Mouse (Mus musculus) neural tube, embryonic 15.5 days (tissue): ENCODE measurements around the gene Khk. TPM values are rescaled to one million over a fixed set of nuclear protein-coding genes. Genes with fewer than 3 reads are reported as not detected.

Experiments used
- ATAC-seq: fragments of 200-750 bp; cut with Nextera tagmentation; 2 replicates; pipeline ENCODE4 v1.8.0; 2017; ENCODE audit warnings: mild to moderate bottlenecking, moderate TSS enrichment, moderate library complexity; ENCODE audit not compliant: low FRiP score
- H3K27ac ChIP-seq: fragments of 300-500 bp; sonication (generic); replicated peaks from 2 replicates; pipeline ENCODE4 v1.5.1; 2015; ENCODE audit warnings: mild to moderate bottlenecking, inconsistent platforms
- H3K27me3 ChIP-seq: fragments of 300-500 bp; sonication (generic); replicated peaks from 2 replicates; pipeline ENCODE4 v1.6.1; 2015; ENCODE audit warnings: inconsistent platforms
- H3K36me3 ChIP-seq: fragments of 300-500 bp; sonication (generic); 2 replicates; pipeline ENCODE4 v1.6.1; 2015; ENCODE audit warnings: inconsistent platforms
- H3K4me1 ChIP-seq: fragments of 300-500 bp; sonication (generic); 2 replicates; pipeline ENCODE4 v1.6.1; 2015; ENCODE audit warnings: inconsistent platforms
- H3K4me2 ChIP-seq: fragments of 300-500 bp; sonication (generic); 2 replicates; pipeline ENCODE4 v1.6.1; 2015; ENCODE audit warnings: inconsistent platforms, mild to moderate bottlenecking, moderate library complexity
- H3K4me3 ChIP-seq: fragments of 300-500 bp; sonication (generic); replicated peaks from 2 replicates; pipeline ENCODE4 v1.5.1; 2015; ENCODE audit warnings: mild to moderate bottlenecking, inconsistent platforms
- H3K9ac ChIP-seq: fragments of 300-500 bp; sonication (generic); replicated peaks from 2 replicates; pipeline ENCODE4 v1.6.1; 2015; ENCODE audit warnings: mild to moderate bottlenecking, inconsistent platforms
- H3K9me3 ChIP-seq: fragments of 300-500 bp; sonication (generic); replicated peaks from 2 replicates; pipeline ENCODE4 v1.6.1; 2016; ENCODE audit warnings: inconsistent platforms
- WGBS: fragments of 180-500 bp; shearing (Covaris S2); methylation state at CpG from one replicate; pipeline ENCODE4 v1.1.7; 2015; ENCODE audit warnings: mixed read lengths; 5-methylcytosine and 5-hydroxymethylcytosine counted together
- polyA plus RNA-seq: library from polyadenylated mRNA; unstranded; fragments of >200 nt; fragmentation: Nextera tagmentation; extraction: Ambion mirVana; gene quantifications from 2 replicates; pipeline ENCODE4 v1.2.1, GENCODE M21; 2015

Khk gene
- polyA plus RNA-seq, 1 experiment from 2014 or later: 12.7 TPM

GRCm38 (mm10) chr5:30959198-30959854 lies 38.1 kb downstream of the Khk start:
- 40% methylated on average over 19 of the region's 19 CpGs for WGBS
- ATAC-seq: no peak; the same call in 1 of the 2 replicates
- peak overlapping the region; percentile 90 for H3K4me3 ChIP-seq
- H3K36me3 ChIP-seq: peaks cover 30% of the 10 kb centered on the region
- H3K4me1 ChIP-seq: peaks cover 29% of the 10 kb centered on the region
- peak overlapping the region; percentile 75 for H3K4me2 ChIP-seq
- H3K27me3 ChIP-seq: peaks cover 4% of the 10 kb centered on the region
- H3K9ac ChIP-seq: peak overlapping the region; percentile 85
- H3K27ac ChIP-seq: peak overlapping the region; percentile 90
- H3K9me3 ChIP-seq: no peaks in the 10 kb centered on the region

- peak; percentile 96 for ATAC-seq
- Histone ChIP-seq H3K27ac (peak within 1 kb of the TSS; percentile 90), H3K9me3 (no peaks in the 10 kb centered on the region), H3K27me3 (peaks cover 4% of the 10 kb centered on the region), H3K4me2 (peak within 1 kb of the TSS; percentile 75), H3K4me3 (peak within 1 kb of the TSS; percentile 90), H3K4me1 (peaks cover 29% of the 10 kb centered on the region), H3K36me3 (peaks cover 23% of the 10 kb centered on the region), H3K9ac (peak within 1 kb of the TSS; percentile 85)
- under 1% methylated on average over 56 of the region's 56 CpGs for WGBS
Observed at GRCm38 (mm10) chr5:30959966-30960501, 38.8 kb downstream of the Khk start, which contains the start of gene Preb. Gene Preb, minus strand, starts transcription at chr5:30960361.

- Histone ChIP-seq H3K36me3 (peaks cover 15% of the 10 kb centered on the region), H3K9me3 (no peaks in the 10 kb centered on the region), H3K4me2 (peak overlapping the region; percentile 75), H3K27me3 (peaks cover 4% of the 10 kb centered on the region), H3K4me1 (peaks cover 29% of the 10 kb centered on the region), H3K4me3 (peak overlapping the region; percentile 90), H3K9ac (no peak overlapping the region), H3K27ac (peak overlapping the region; percentile 90)
- 81% methylated on average over 2 of the region's 2 CpGs for WGBS
- no peak for ATAC-seq
Observed at GRCm38 (mm10) chr5:30960814-30961213, 39.6 kb downstream of the Khk start.

- H3K4me2 ChIP-seq: no peak overlapping the region
- H3K9ac ChIP-seq: no peak overlapping the region
- 79% methylated on average over 10 of the region's 10 CpGs for WGBS
- H3K27me3 ChIP-seq: peaks cover 4% of the 10 kb centered on the region
- H3K27ac ChIP-seq: no peak overlapping the region
- peaks cover 12% of the 10 kb centered on the region for H3K36me3 ChIP-seq
- no peak overlapping the region for H3K4me3 ChIP-seq
- ATAC-seq: no peak
- no peaks in the 10 kb centered on the region for H3K9me3 ChIP-seq
- H3K4me1 ChIP-seq: peaks cover 29% of the 10 kb centered on the region
Observed at GRCm38 (mm10) chr5:30961545-30962505, 40.6 kb downstream of the Khk start.

- 72% methylated on average over 3 of the region's 3 CpGs for WGBS
- no peak for ATAC-seq
- peaks cover 13% of the 10 kb centered on the region for H3K4me1 ChIP-seq
Observed at GRCm38 (mm10) chr5:30963916-30964315, 42.7 kb downstream of the Khk start.

GRCm38 (mm10) chr5:30966189-30966588 lies 45.0 kb downstream of the Khk start:
- no peak overlapping the region for H3K27ac ChIP-seq
- H3K36me3 ChIP-seq: no peaks in the 10 kb centered on the region
- peaks cover 4% of the 10 kb centered on the region for H3K27me3 ChIP-seq
- ATAC-seq: no peak
- 96% methylated on average over 4 of the region's 4 CpGs for WGBS
- no peak overlapping the region for H3K4me2 ChIP-seq
- H3K4me3 ChIP-seq: no peak overlapping the region
- no peak overlapping the region for H3K9ac ChIP-seq
- H3K9me3 ChIP-seq: no peaks in the 10 kb centered on the region
- H3K4me1 ChIP-seq: no peaks in the 10 kb centered on the region

More at GRCm38 (mm10) chr5:30963916-30964315, 42.7 kb downstream of the Khk start:
- Histone ChIP-seq H3K27me3 (peaks cover 4% of the 10 kb centered on the region), H3K9ac (no peak overlapping the region), H3K27ac (no peak overlapping the region), H3K9me3 (no peaks in the 10 kb centered on the region), H3K4me2 (no peak overlapping the region), H3K36me3 (no peaks in the 10 kb centered on the region), H3K4me3 (no peak overlapping the region)

GRCm38 (mm10) chr5:30968416-30968815 lies 47.2 kb downstream of the Khk start, which contains the start of gene Tcf23:
Gene Tcf23, plus strand, starts transcription at chr5:30968662.
- Histone ChIP-seq H3K9me3 (no peaks in the 10 kb centered on the region), H3K4me2 (no peak within 1 kb of the TSS), H3K27me3 (no peaks in the 10 kb centered on the region; the same call in none of the 2 replicates), H3K9ac (no peak within 1 kb of the TSS), H3K4me1 (no peaks in the 10 kb centered on the region), H3K4me3 (no peak within 1 kb of the TSS), H3K27ac (no peak within 1 kb of the TSS), H3K36me3 (no peaks in the 10 kb centered on the region)
- WGBS: 82% methylated on average over 8 of the region's 8 CpGs
- no peak for ATAC-seq

GRCm38 (mm10) chr5:30969440-30969839 lies 48.2 kb downstream of the Khk start:
- no peak for ATAC-seq
- no peaks in the 10 kb centered on the region for H3K36me3 ChIP-seq
- no peaks in the 10 kb centered on the region for H3K9me3 ChIP-seq
- H3K27ac ChIP-seq: no peak overlapping the region
- H3K4me3 ChIP-seq: no peak overlapping the region
- H3K4me2 ChIP-seq: no peak overlapping the region
- 75% methylated on average over 2 of the region's 2 CpGs for WGBS
- no peak overlapping the region for H3K9ac ChIP-seq
- H3K4me1 ChIP-seq: no peaks in the 10 kb centered on the region
- H3K27me3 ChIP-seq: no peaks in the 10 kb centered on the region

GRCm38 (mm10) chr5:30974870-30975656 lies 53.8 kb downstream of the Khk start:
- H3K4me2 ChIP-seq: no peak overlapping the region
- no peak overlapping the region; the same call in 1 of the 2 replicates for H3K27ac ChIP-seq
- no peak; the same call in 1 of the 2 replicates for ATAC-seq
- no peak overlapping the region for H3K4me3 ChIP-seq
- 0 out of 2 replicates have a peak, but pooled peaks cover 6% of the 10 kb centered on the region for H3K4me1 ChIP-seq
- H3K9ac ChIP-seq: no peak overlapping the region
- 44% methylated on average over 9 of the region's 9 CpGs for WGBS
- no peaks in the 10 kb centered on the region for H3K27me3 ChIP-seq
- no peaks in the 10 kb centered on the region for H3K36me3 ChIP-seq
- H3K9me3 ChIP-seq: no peaks in the 10 kb centered on the region
